Mouse (Mus musculus): ENCODE data around the gene Rab25.

Rab25 gene

DNA sequence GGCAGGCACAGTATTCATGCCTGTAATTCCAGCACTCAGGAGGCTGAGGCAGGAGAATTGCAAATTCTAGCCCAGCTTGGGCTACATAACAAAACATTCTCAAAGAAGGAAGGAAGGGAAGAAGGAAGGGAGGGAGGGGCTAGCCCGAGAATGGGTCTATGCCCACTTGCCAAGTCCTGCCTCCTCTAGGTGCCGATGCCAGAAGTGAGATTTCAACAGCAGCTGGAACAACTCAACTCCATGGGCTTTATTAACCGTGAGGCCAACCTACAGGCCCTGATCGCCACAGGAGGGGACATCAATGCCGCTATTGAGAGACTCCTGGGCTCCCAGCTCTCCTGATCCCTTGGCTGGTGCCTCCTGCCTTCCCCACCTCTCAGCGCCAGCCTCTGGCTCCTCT lies 19.8 kb upstream of the Rab25 start:
- DNase-seq (ENCODE audit: low read depth, low spot score), result no peak

DNA sequence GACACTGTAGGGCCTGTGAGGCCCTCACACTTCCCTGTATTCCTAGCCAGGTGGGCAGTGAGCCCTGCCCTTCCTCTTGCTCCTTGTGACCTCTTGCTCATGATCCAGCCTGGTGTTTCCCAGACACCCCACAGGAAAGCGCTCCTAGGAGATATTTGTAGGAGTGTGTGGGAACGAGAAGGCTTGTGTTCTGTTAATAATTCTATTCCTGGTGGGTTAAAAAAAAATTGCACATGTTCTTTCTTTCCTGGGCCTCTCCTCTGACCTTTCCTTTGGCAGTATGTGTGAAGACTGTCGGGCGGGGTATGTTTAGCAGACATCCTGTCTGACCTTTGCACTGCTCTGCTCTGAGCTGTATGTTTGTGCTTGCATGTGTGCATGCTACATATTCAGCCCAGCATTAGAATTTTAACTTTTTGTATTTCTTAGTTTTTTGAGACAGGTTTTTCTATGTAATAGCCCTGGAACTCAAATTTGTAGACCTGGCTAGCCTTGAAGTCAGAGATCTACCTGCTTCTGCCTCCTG lies 18.5 kb upstream of the Rab25 start:
- no peak for DNase-seq (ENCODE audit: low read depth, low spot score)

DNA sequence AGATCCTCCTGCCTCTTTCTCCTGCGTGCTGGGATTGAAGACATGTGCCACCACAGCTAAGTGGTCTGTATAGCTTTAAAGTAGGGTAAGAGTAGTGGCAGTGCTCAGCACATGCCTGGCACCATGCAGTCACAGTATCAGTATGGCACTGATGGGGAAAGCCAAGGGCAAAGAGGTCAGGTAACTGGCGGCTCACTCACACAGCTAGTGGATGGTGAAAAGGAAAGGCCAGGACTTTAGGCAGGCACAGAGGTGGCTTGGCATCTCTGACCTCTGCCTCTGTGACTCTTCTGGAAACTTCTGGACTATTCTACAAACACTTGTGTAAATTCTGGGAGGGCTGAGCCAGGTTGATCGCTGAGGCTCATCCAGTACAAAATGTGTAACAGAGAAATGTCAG lies 18.0 kb upstream of the Rab25 start:
- DNase-seq (ENCODE audit: low read depth, low spot score), result no peak

DNA sequence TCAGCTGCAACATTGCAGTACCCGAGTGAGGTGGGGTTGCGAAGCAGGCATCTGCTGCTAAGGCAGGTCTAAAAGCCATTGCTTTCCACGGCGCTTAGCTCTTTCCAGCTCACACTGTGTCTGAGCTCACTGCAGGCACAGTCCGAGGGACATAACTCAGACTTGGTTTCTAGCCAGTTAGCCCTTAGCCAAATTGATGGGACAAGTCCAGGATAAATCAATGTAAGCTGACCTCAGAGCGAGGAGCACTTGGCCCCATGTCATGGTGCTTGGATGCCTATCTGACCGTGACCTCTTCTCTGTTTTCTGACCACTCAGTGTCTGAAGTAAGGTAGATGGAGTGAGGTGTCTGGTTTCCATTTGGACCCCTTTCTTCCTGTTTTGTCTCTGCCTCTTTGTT lies 15.9 kb upstream of the Rab25 start:
- DNase-seq (ENCODE audit: low read depth, low spot score), result no peak

DNA sequence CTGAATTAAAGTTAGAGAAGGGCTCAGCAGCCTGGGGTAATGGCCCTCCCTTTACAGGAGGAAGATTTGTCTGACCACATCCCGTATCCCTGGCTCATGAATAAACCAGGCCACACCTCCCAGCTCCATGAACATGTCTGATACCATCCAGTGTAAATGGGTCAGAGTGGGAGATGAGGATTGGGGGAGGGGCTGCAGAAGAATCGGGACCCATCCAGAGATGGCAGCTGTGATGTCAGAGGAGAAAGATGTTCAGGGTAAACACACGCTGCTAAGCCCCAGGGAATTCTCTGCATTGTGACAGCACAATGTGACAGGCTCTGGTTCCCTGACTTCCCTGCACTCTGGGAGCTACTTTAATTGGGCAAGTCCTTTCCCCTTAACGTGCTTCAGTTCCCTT lies 15.3 kb upstream of the Rab25 start:
- DNase-seq (ENCODE audit: low read depth, low spot score), result no peak

DNA sequence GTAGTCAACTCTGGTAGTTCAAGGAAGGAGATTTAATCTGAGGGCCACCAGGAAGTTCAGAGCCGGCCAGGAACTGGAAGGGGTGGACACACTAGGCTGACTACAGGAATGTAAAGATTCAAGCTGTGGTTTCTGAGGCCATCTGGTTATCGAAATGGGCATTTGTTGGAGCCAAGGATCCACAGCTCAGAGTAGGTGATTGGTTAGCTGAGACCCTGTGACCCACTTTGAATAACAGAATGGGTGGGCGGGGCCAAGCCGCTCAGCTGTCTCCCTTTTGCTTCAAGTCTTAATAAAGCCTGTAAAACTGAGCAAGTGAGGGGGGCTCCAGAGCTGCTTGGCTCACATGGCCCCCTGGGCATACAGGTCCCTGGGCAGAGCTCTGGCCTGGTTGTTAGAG lies 13.9 kb upstream of the Rab25 start:
- no peak for DNase-seq (ENCODE audit: low read depth, low spot score)

DNA sequence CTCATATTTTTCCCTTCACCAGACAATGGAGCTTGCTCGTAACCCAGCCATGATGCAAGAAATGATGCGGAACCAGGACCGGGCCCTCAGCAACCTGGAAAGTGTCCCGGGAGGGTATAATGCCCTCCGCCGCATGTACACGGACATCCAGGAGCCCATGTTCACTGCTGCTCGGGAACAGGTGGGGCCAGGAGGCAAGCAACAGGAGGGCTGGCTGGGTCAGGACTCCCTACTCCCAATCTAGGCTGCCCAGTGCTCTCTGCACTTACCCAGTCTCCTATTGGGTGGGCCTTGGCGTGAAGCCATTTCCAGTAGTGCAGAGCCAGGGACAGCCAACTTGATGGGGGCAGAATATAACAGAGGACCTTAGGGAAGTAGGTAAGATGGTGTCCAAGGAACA lies 11.5 kb upstream of the Rab25 start:
- no peak for DNase-seq (ENCODE audit: low read depth, low spot score)

DNA sequence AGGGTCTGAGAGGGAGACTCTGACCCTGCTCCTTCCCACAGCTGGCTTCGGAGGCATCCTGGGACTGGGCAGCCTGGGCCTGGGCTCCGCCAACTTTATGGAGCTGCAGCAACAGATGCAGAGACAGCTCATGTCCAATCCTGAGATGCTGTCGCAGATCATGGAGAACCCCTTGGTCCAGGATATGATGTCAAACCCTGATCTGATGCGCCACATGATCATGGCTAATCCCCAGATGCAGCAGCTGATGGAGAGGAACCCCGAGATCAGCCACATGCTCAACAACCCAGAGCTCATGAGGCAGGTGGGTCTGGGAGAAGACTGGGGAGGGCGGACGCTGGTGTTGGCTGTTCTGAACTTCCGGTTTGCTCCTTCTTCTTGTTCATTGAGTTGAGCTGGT lies 8.5 kb upstream of the Rab25 start:
- no peak for DNase-seq (ENCODE audit: low read depth, low spot score)

DNA sequence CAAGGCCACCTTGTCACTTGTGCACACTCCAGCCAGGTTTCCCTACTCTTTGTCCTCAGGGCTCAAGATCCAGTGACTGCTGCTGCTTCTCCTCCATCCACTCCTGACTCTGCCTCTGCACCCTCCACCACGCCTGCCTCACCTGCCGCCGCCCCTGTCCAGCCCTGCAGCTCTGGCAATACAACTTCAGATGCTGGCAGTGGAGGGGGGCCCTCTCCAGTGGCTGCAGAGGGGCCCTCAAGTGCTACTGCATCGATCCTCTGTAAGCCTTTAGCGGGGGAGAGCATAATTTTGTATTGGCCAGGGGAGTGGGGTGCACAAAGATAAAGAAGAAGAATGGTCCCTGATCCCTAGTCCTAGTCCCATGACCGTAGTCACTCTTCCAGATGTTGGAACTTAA lies 7.6 kb upstream of the Rab25 start:
- no peak for DNase-seq (ENCODE audit: low read depth, low spot score)

DNA sequence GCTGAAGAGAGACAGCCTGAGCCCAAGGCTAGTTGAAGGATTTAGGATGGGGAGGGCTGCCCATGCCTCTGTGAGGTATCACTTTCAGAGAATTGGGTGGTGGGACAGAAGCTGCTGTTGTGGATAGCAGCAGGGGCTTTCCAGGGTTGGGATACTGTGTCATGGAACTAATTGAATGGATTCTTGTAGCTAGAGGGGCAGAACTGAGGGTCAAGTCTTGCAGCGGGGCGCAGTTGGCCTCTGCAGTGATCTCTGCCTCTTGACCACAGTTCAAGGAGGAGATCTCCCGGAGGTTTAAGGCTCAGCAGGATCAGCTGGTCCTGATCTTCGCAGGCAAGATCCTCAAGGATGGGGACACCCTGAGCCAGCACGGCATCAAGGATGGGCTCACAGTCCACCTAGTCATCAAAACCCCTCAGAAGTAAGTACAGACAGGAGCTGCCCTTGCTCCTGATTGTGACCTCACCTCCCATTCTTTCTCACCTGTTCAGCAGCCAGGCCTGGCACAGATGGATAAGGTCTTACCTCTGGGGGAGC lies 7.0 kb upstream of the Rab25 start:
- DNase-seq (ENCODE audit: low read depth, low spot score), result no peak

DNA sequence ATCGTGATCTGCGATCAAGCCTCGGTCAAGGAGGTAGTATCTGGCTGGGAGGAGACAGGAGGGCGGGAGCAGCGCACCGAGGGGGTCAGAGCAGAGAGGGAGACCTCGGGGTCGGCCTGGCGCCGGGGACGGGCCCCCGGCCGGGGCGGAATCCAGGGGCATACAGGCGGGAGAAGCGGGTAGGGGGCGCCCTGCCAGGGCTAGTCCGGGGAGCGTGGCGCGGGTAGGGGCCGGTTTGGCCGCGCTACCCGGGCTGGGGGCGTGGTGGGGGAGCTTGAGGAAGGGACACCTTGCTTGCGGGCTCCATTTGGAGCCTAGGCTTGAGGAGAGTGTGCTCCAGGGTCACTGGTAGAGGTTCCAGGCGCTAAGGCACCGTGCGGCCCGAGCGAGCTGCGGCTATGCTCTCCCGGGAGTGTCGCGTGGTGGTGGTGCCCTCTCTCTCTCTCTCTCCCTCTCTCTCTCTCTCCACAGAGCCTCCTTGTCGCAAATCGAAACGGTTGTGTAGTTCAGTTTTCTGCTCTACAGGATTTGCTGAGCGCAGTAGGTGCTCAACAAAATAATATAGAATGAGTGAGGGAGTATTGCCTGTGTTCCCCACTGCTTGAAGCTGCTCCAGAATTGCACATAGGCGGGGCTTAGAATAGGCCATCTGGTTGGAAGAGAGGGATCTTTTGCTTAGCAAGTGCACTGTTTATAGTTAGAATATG lies 5.9 kb upstream of the Rab25 start:
- peak; percentile 69 for DNase-seq (ENCODE audit: low read depth, low spot score)

DNA sequence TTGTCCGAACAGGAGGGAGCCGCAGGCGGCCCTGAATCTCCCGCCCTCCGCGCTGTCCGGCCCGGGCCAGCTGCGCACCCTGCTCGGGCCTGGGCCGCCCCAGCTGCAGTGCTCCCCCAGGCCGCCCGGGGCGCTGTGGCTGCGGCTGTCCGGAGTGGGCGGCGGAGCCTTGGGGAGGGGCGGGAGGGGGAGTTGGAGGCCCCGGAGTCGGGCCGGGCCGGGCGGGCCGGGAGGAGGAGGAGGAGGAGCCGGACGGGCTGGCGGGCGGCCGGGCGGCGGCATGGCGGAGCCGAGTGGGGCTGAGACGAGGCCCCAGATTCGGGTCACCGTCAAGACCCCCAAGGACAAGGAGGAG lies 5.4 kb upstream of the Rab25 start, which contains the start of gene Ubqln4:
TSS of gene Ubqln4 (plus strand) at position 234 of the 355 bp plus-strand sequence.
- peak; percentile 91 for DNase-seq (ENCODE audit: low read depth, low spot score)

DNA sequence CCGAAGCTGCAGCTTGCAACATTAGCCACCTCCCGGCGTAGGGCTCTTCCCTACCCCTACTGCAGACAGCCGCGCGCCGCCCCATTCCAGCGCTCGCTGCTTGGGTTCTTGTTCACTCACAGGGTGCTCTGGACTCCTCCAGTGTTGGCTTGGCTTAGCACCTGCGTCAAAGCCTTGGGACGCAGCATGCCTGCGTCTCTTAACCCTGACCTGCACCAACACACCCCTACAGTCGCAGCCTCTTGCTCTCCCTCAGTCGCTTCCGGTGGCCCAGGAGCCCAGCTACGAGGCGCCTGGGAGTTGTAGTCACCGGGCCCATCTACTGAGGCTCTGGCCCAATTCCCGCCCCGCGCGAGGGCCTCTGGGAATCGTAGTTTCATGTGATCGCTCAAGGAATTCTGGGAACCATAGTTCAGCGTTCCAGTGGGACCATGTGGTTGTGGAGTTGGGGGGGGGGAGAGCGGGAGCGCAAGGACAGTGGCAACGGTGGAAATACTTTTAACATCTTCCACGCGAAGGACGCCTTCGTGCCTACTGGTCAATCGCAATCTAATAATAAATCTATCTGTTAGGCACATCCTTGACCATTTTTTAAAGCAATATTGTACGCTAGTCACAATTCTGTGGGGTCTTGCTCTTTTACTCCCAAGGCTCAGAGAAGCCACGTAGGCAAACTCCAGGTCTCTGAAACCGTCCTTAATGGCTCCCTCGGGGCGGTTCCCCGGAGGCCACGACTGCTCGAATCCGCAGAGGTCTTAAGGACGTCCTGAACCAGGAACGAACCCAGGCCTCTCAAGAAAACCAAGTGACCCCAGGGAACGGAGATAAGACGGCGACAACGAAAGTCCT lies 4.8 kb upstream of the Rab25 start, which contains the start of gene Lamtor2:
TSS of gene Lamtor2 (minus strand) at position 399 of the 849 bp plus-strand sequence.
- peak; percentile 93 for DNase-seq (ENCODE audit: low read depth, low spot score)

DNA sequence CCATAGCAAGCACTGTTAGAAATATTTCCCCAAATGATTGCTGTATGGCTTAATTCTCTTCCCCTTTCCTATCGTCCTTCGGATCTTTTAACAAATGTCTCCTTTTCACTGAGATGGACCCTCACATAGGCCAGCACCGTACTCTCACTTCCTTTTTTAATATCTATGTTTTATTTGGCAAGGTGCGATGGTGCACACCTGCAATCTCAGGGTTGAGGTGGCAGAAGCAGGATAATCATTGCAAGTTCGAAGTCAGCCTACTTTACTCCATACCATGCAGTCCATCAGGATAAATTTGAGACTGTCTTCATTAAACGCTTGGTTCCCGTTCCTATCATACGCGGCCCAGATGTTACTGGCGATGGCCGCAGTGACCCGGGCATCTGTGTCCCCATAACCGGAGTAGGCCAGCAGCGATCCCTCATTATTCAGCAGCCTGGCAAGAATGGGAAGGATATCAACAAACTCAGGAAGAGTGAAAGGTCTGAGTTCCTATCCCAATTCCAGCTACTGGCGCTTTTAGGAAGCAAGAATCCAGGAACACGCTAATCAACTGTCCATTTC lies 4.1 kb upstream of the Rab25 start:
- DNase-seq (ENCODE audit: low read depth, low spot score), result no peak

DNA sequence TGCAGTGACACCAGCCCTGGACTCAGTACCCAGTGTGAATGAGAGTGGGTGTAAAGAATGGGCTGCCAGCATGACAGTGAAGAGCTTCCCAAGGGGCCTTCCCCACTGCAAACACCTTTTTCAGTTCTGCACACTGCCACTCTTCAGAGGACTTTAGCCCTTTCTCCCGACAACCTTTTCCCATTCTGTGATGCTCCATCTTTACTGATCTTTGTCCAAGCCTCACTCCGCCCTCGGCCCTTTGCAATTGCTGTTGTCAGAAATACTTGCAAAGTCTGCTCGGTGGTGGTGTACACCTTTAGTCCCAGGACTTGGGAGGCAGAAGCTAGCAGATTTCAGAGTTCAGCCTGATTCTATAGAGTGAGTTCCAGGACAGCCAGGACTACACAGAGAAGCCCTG lies 3.5 kb upstream of the Rab25 start:
- DNase-seq (ENCODE audit: low read depth, low spot score), result no peak

DNA sequence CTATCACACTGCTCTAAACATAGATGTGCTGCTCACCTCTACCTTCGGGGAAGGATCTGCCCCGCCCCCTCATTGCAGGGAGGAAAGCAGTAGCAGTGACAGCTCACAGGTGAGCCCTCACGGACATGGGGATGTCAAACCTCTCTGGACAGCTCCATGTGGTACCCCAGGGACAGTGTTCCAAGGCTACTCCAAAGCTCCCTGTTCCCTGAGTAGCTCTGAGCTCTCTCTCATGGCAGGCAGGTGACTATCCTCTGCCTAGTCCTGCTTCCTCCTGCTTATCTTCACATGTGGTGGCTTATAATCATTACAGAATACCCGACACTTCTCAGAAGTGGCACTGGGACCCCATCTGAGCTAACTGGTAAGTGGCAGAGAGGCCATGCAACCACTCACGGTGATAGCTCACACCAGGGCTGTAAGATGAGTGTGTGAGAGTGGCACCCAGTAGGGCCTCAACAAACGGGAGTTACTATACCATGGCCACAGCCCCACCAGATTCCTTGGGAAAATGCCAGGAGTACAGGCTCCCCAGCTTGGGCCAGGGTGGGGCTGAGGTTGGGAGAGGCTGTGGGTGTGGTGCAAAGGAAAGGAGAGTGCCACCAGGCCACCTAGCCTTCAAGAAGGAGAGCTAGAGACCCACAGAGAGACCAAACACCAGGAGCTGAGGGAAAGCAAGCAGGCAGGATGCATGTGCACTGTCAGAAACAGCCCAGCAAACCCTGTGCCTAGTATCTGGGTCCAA lies 1.3 kb downstream of the Rab25 start:
- no peak for DNase-seq (ENCODE audit: low read depth, low spot score)

DNA sequence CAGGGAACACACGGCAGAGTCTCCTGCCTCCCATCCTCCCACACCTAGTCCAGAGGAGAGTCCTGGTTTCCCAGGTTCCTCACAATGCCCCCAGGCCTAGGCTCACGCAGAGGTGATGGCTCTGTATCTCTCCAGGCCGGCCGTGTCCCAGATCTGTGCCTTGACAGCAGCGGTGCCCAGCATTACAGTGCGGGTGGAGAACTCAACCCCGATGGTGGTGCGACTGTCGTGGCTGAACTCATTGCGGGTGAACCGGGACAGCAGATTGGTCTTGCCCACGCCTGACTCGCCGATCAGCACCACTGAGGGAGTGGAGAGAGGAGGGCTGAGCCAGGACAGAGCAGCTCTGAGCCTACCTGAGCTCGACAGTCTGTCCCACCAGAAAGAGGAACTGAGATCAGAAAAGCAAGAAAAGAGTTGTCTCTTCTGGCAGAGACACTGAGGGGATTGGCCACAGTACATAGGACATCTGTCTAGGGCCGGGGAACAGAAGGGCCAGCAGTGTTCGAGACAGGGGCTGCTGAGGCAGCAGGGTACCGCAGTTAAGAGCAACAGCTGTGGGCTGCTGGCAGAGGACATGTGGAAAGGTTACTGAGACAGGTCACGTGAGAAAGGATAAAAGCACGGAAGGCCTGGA lies 3.0 kb downstream of the Rab25 start:
- no peak for DNase-seq (ENCODE audit: low read depth, low spot score)

DNA sequence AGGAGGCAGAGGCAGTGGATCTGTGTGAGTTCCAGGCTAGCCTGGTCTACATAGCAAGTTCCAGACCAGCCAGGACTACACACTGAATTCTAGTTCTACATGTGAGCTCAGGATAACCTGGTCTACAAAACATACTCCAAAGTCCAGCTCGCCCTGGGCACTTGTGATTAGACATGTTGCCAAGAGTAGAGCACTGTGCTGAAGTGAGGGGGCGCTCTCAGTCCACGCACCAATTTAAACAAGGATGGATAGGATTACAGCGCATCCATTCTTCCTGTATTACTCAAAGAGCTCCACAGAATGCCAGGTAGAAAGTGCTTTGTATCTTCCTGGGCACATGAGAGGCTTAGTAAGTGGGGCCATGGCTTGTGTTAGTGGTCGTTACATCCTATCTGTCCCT lies 3.6 kb downstream of the Rab25 start:
- no peak for DNase-seq (ENCODE audit: low read depth, low spot score)

DNA sequence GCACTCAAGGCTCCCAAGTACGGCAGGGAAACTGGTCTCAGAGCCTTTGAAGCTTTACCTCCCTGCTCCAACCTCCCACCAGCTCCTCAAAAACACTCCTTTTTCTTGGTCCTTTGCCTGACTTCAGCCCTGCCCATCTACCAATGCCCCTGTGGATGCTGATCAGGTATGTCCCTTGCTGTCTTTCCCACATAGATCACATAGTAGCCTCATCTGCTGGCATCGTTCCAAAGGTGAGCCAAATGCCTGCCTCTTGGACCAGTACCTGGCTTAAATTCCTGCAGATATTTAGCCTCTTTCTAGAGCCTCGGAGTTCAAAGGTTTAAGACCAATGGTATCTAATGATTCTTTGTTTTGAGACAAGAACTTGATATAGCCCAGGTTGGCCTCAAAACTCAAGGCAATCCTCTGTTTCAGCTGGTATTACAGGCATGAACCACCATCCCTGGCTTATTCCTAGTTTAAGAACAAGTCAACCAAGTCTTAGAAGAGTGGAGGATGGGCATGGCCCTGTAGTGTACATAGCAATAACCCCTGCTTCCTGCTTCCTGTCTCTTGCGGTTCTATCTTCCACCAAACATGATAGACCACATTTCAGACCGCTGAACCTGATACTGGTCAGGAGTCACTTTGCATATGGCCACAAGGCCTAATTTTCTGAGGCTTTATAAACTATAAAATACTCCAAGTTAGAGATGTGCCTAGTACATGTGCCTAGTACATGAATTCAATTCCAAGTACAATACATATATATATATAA lies 4.3 kb downstream of the Rab25 start:
- no peak for DNase-seq (ENCODE audit: low read depth, low spot score)

DNA sequence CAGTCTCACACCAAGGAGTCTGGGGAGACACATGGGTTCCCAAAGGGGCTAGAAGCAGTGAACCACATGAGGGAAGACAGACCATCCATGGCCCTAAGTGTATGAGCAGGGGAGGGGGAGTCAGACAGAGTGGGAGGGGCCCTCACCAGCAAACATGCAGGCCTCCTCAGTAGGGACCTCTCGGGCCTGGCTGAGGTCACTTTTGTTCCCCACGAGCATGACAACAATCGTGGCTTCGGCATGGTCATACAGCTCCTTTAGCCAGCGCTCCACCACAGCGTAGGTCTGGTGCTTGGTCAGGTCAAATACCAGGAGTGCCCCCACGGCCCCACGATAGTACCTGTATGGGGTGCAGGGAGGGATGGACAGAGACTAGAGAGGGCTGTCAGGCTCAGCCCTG lies 4.9 kb downstream of the Rab25 start:
- DNase-seq (ENCODE audit: low read depth, low spot score), result no peak

Measured in CD4-positive helper T cell, adult 2 months (primary cell).